Mouse (Mus musculus) lung, adult 2 months (tissue): ENCODE results near the gene Lrriq4. TPM values are rescaled to one million over a fixed set of nuclear protein-coding genes. Genes with fewer than 3 reads are reported as not detected.

ENCODE experiments used
- DNase-seq: peaks from one replicate; pipeline ENCODE4 v3.0.0; 2022
- H3K4me1 ChIP-seq: fragments of 200-500 bp; 2 replicates; pipeline ENCODE4 v1.6.1; 2011; ENCODE audit warnings: low read length; ENCODE audit not compliant: control insufficient read depth, insufficient read depth
- H3K4me3 ChIP-seq: fragments of 200-500 bp; replicated peaks from 2 replicates; pipeline ENCODE3; 2011; ENCODE audit warnings: low read depth, mild to moderate bottlenecking, control low read depth, low read length; ENCODE audit errors: extremely low read depth
- CTCF ChIP-seq: fragments of 200-500 bp; IDR thresholded peaks from 2 replicates; pipeline ENCODE4 v1.5.1; 2011; ENCODE audit warnings: mild to moderate bottlenecking, low read length, control low read depth; ENCODE audit not compliant: insufficient read depth
- POLR2A ChIP-seq: fragments of 200-500 bp; IDR thresholded peaks from 2 replicates; pipeline ENCODE4 v1.6.1; 2011; ENCODE audit warnings: low read depth, mild to moderate bottlenecking, control low read depth, low read length, borderline replicate concordance; ENCODE audit errors: extremely low read depth
- WGBS: fragments of 180-500 bp; shearing (Covaris S2); methylation state at CpG from one replicate; pipeline ENCODE4 v1.1.7; 2018; 5-methylcytosine and 5-hydroxymethylcytosine counted together
- polyA plus RNA-seq: library from polyadenylated mRNA; depleted of rRNA; stranded (reverse); fragments of >200 nt; gene quantifications from 2 replicates; pipeline ENCODE4 v1.2.3, GENCODE M21; 2012; rRNA removed

The Lrriq4 gene
- polyA plus RNA-seq, 1 experiment: not detected

DNA sequence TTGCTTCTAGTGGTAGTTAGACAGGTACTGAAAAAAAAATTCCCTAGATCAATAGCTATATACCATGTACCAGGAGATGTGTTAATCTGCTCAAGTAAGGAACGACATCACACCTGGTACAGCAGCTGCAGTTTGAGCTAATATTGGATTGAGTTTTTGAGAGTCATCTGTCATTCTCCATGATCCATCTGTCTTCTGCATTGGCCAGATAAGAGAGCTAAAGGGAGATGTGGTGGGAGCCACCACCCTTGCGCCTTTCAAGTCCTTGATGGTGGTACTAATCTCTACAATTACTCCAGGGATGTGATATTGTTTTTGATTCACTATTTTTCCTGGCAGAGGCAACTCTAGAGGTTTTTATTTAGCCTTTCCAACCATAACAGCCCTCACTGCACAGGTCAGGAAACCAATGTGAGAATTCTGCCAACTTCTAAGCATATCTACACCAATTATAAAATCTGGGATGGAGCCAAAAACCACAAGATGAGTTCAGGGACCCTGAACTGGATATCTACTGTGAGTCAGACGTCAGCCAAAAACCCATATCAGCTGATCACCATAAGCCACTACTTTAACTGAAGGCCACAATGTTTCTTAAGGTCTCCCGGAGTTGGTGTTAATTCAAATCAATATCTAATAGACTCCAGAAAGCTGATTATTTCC is 62.4 kb downstream of the Lrriq4 start:
- Histone ChIP-seq H3K4me3 (no peak overlapping the region), H3K4me1 (no peaks in the 10 kb centered on the region)
- TF ChIP-seq CTCF (no peak), POLR2A (no peak)
- DNase-seq: no peak
- 68% methylated on average over 4 of the region's 4 CpGs for WGBS

GRCm38 (mm10) chr3:30710191-30710590 is 65.9 kb downstream of the Lrriq4 start:
- TF ChIP-seq CTCF: no peak
- no peak for TF ChIP-seq POLR2A
- DNase-seq: no peak
- no peak overlapping the region for H3K4me3 ChIP-seq
- H3K4me1 ChIP-seq: no peaks in the 10 kb centered on the region
- 68% methylated on average over 6 of the region's 6 CpGs for WGBS

DNA sequence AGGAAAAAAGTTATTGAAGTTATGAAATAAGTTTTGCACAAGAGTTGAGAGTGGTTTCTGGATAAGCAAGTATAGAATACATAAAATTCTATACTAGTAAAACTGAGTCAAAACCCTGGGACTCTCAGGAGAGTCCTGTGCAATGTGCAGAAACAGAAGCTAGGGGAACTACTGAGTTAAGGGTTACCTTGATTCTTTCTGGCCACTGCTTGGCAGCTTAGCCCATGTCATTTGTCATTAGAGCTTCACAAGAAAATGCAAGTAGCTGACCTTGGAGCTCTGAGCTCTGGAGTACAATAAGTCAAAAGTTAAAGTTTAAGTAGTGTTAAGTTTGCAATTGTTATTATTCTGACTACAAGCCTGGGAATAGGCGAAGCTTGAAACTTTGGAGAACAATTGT is 69.0 kb downstream of the Lrriq4 start:
- Histone ChIP-seq H3K4me1 (no peaks in the 10 kb centered on the region), H3K4me3 (no peak overlapping the region)
- DNase-seq: no peak
- TF ChIP-seq POLR2A (no peak), CTCF (no peak)
- WGBS: 88% methylated on average over 1 of the region's 1 CpGs

DNA sequence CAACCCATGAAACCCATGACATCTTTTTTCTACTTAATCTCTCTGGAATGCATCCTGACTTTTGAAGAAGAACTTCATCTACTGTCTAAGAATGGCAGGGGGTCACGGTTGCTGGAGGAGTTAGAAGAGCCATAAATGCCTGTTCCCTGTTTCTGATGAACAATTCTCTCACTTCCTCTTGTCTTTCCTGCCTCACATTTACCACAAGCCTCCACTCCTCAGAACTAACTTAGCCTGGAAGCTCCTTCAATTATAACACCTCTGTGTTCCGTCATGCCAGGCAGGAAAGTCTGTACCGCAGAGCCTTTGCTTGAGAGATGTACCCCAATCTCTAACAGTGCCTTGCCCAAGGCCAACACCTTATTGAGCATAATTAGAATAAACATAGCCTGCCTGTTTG is 74.3 kb downstream of the Lrriq4 start:
- Histone ChIP-seq H3K4me3 (no peak overlapping the region), H3K4me1 (no peaks in the 10 kb centered on the region)
- DNase-seq: no peak
- no peak for TF ChIP-seq CTCF
- TF ChIP-seq POLR2A: no peak
- 78% methylated on average over 3 of the region's 3 CpGs for WGBS

Other genes starting within 250 kb of the Lrriq4 start
- gene Mecom, start 96.5 kb upstream of the Lrriq4 start, polyA plus RNA-seq: 13.5 and 16.0 TPM in 2 replicates
- gene Actrt3, start 44.6 kb upstream of the Lrriq4 start, polyA plus RNA-seq: not detected in 2 replicates
- gene Mynn, start 42.4 kb upstream of the Lrriq4 start, polyA plus RNA-seq: 5.5 and 8.6 TPM in 2 replicates
- gene Lrrc34, start 3.4 kb downstream of the Lrriq4 start, polyA plus RNA-seq: 0.34 and 0.79 TPM in 2 replicates
- 0.35 and 0.78 TPM in 2 replicates for gene Lrrc31, start 55.3 kb downstream of the Lrriq4 start, polyA plus RNA-seq
- gene Samd7, start 101.8 kb downstream of the Lrriq4 start, polyA plus RNA-seq: not detected in 2 replicates
- gene Sec62, start 148.4 kb downstream of the Lrriq4 start, polyA plus RNA-seq: 15.3 and 22.9 TPM in 2 replicates
- gene Gpr160, start 211.4 kb downstream of the Lrriq4 start, polyA plus RNA-seq: 5.0 and 5.5 TPM in 2 replicates